Mouse (Mus musculus) limb, embryonic 14.5 days (tissue): ENCODE data around the gene Vdac1. TPM values are rescaled to one million over a fixed set of nuclear protein-coding genes. Genes with fewer than 3 reads are reported as not detected.
"Not testable (repeated sequence)": the region's sequence is repeated elsewhere in the genome, so short reads cannot be mapped to it uniquely, and the experiment has no call there.

Experiments
- ATAC-seq: fragments of 200-750 bp; cut with Nextera tagmentation; 2 replicates; pipeline ENCODE4 v1.8.0; 2017; ENCODE audit warnings: low read depth, moderate number of reproducible peaks, moderate TSS enrichment; ENCODE audit not compliant: low FRiP score
- DNase-seq: peaks from one replicate; pipeline ENCODE4 v3.0.0-alpha.2; 2015; ENCODE audit warnings: low spot score
- H3K27ac ChIP-seq: fragments of 300-500 bp; sonication (generic); replicated peaks from 2 replicates; pipeline ENCODE4 v1.5.1; 2014; ENCODE audit warnings: low read depth, mild to moderate bottlenecking, low read length, moderate library complexity, mixed read lengths
- H3K27me3 ChIP-seq: fragments of 300-500 bp; sonication (generic); 2 replicates; pipeline ENCODE4 v1.6.1; 2014; ENCODE audit warnings: low read length, mixed read lengths; ENCODE audit not compliant: control insufficient read depth, insufficient read depth
- H3K36me3 ChIP-seq: fragments of 300-500 bp; sonication (generic); 2 replicates; pipeline ENCODE4 v1.6.1; 2014; ENCODE audit warnings: mild to moderate bottlenecking, low read length, moderate library complexity, mixed read lengths; ENCODE audit not compliant: control insufficient read depth, insufficient read depth
- H3K4me1 ChIP-seq: fragments of 300-500 bp; sonication (generic); 2 replicates; pipeline ENCODE4 v1.6.1; 2014; ENCODE audit warnings: antibody characterized with exemption, low read length, mixed read lengths; ENCODE audit not compliant: control insufficient read depth, insufficient read depth
- H3K4me2 ChIP-seq: fragments of 300-500 bp; sonication (generic); replicated peaks from 2 replicates; pipeline ENCODE4 v1.6.1; 2014; ENCODE audit warnings: low read depth, mild to moderate bottlenecking, low read length, moderate library complexity; ENCODE audit not compliant: severe bottlenecking
- H3K4me3 ChIP-seq: fragments of 300-500 bp; sonication (generic); replicated peaks from 2 replicates; pipeline ENCODE4 v1.5.1; 2014; ENCODE audit warnings: low read length
- H3K9ac ChIP-seq: fragments of 300-500 bp; sonication (generic); 2 replicates; pipeline ENCODE4 v1.6.1; 2014; ENCODE audit warnings: mild to moderate bottlenecking, low read depth, low read length, moderate library complexity; ENCODE audit not compliant: severe bottlenecking
- H3K9me3 ChIP-seq: fragments of 300-500 bp; sonication (generic); 2 replicates; pipeline ENCODE4 v1.6.1; 2016; ENCODE audit warnings: low read length; ENCODE audit not compliant: control insufficient read depth
- POLR2A ChIP-seq: fragments of 200-500 bp; IDR thresholded peaks from 2 replicates; pipeline ENCODE4 v1.8.0; 2012; ENCODE audit warnings: inconsistent platforms, mild to moderate bottlenecking, moderate library complexity, borderline replicate concordance; ENCODE audit not compliant: insufficient read depth, insufficient read length; ENCODE audit errors: extremely low read depth
- WGBS: fragments of 180-500 bp; shearing (Covaris S2); extraction: QIAGEN DNeasy Blood & Tissue Kit; methylation state at CpG from one replicate; pipeline ENCODE4 v1.1.7; 2014; 5-methylcytosine and 5-hydroxymethylcytosine counted together
- polyA plus RNA-seq, 2 experiments: library from polyadenylated mRNA; depleted of rRNA in 1 of 2; stranded (reverse) in 1 of 2; unstranded in 1 of 2; fragments of >200 nt; fragmentation: Nextera tagmentation in 1 of 2; extraction: Ambion mirVana in 1 of 2; gene quantifications; 2 replicates each; pipeline versions ENCODE4 v1.2.1 to v1.2.3; 2012 to 2014

Vdac1 gene
- polyA plus RNA-seq, 2 experiments, result 158 to 218 TPM

DNA sequence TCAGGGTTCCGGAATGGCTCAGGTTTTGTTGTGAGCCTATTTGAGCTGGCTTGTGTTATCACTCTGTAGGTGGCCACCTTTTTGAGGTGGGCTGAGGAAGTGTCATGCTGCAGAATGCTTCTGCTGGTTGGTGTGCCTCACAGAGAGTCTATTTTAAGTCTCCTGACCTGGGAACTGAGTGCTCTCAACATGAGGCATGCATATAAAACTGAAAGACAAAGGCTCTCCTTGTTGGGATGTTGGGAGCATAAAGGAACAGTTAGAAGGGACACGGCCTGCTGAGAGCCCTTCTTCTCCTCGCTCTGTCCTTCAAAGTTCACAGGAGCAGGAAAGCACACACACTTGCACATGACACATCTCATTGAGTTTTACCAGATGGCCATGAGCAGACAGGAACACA, 26.2 kb downstream of the Vdac1 start:
- Histone ChIP-seq H3K9ac (no peak overlapping the region), H3K9me3 (no peaks in the 10 kb centered on the region), H3K4me2 (no peak overlapping the region), H3K4me1 (no peaks in the 10 kb centered on the region), H3K36me3 (peaks cover 81% of the 10 kb centered on the region), H3K27me3 (no peaks in the 10 kb centered on the region), H3K4me3 (no peak overlapping the region), H3K27ac (no peak overlapping the region)
- ATAC-seq (no peak), DNase-seq (no peak)
- no peak for TF ChIP-seq POLR2A
- 95% methylated on average over 3 of the region's 3 CpGs for WGBS

DNA sequence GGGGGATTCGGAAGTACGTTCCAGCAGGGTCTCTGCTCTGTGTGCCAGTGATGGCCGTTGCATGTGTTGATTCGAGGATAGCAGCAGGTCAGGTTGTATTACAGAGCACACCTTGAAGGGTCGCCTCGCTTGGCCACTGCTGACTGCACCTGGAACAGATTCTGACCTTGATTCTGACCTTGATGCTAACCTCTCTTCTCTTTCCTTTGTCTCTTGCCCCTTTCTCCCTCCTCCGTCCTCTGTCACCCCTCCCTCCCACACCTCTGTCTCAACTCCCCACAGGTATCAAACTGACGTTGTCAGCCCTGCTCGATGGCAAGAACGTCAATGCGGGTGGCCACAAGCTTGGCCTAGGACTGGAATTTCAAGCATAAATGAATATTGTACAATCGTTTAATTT, 27.5 kb downstream of the Vdac1 start:
- H3K27me3 ChIP-seq, result no peaks in the 10 kb centered on the region
- no peak overlapping the region for H3K4me3 ChIP-seq
- no peak for TF ChIP-seq POLR2A
- H3K36me3 ChIP-seq, result peaks cover 69% of the 10 kb centered on the region
- DNase-seq (no peak), ATAC-seq (no peak)
- H3K27ac ChIP-seq, result no peak overlapping the region
- no peaks in the 10 kb centered on the region for H3K4me1 ChIP-seq
- no peaks in the 10 kb centered on the region for H3K9me3 ChIP-seq
- H3K4me2 ChIP-seq, result no peak overlapping the region
- WGBS, result 88% methylated on average over 12 of the region's 12 CpGs
- no peak overlapping the region for H3K9ac ChIP-seq

DNA sequence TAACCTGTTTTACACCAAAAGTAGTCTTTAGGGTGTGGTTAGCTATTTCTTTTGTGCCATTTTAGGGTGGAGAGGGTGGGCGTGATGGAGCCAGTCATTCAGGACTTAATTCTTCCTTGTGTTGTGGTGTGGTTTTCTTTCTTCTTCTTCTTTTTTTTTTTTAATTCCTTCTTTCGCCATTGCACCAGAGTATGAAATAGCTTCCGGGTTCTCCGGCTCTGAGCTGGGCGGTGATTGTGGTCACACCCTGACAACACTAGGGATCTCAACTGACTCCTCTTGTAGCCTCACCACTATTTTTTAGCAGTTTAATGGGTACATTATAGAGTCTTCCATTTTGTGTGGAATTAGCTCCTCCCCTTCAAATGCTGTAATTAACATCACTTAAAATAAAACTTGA, 28.3 kb downstream of the Vdac1 start:
- not testable (repeated sequence) for H3K4me2 ChIP-seq, ATAC-seq, DNase-seq, H3K4me1 ChIP-seq, H3K27me3 ChIP-seq, H3K27ac ChIP-seq, H3K9ac ChIP-seq, H3K9me3 ChIP-seq, H3K4me3 ChIP-seq
- WGBS, result 93% methylated on average over 5 of the region's 5 CpGs
- peaks cover 61% of the 10 kb centered on the region for H3K36me3 ChIP-seq

DNA sequence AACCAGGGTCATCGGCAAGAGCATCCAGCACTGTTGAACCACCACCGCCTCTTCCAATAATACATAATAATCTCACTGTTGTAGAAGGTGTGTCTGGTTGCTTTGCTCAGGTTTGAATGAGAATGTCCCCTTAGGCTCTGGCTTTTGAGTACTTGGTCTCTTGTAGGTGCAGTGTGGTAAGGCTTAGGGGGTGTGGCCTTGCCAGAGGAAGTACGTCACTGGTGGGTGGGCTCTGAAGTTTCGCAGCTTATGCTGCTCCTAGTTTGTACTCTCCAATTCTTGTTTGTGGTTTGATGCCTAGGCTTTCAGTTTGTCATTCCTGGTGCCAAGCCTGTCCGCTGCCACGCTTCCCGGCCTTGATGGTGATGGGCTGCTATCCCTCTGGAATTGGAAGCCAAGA, 29.3 kb downstream of the Vdac1 start:
- Histone ChIP-seq H3K27ac (no peak overlapping the region), H3K27me3 (no peaks in the 10 kb centered on the region), H3K9ac (no peak overlapping the region), H3K36me3 (peaks cover 51% of the 10 kb centered on the region), H3K4me2 (no peak overlapping the region), H3K4me3 (no peak overlapping the region), H3K9me3 (no peaks in the 10 kb centered on the region), H3K4me1 (no peaks in the 10 kb centered on the region)
- TF ChIP-seq POLR2A, result no peak
- 90% methylated on average over 7 of the region's 7 CpGs for WGBS
- DNase-seq, result no peak
- ATAC-seq, result no peak

DNA sequence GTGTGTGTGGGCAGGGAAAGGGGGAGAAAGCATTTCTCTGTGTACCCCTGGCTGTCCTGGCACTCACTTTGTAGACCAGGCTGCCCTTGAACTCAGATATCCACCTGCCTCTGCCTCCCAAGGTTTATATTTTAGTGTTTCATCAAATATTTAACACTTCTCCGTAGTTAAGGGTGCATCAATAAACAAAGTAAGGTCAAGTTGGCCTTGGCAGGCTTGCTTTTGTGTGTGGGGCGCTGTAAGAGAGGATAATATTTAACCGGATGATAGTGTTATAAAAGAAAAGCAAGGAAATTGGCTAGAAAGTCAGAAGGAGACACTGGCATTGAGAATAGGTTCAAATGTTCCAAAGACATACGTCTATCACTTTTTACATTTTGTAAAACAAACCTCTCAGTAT, 33.8 kb downstream of the Vdac1 start:
- Histone ChIP-seq H3K4me3 (no peak overlapping the region), H3K4me1 (peaks cover 4% of the 10 kb centered on the region; the same call in 1 of the 2 replicates), H3K9ac (no peak overlapping the region), H3K9me3 (no peaks in the 10 kb centered on the region), H3K4me2 (no peak overlapping the region), H3K36me3 (peaks cover 11% of the 10 kb centered on the region), H3K27ac (no peak overlapping the region), H3K27me3 (no peaks in the 10 kb centered on the region)
- TF ChIP-seq POLR2A, result no peak
- WGBS, result 79% methylated on average over 4 of the region's 4 CpGs
- no peak for DNase-seq
- ATAC-seq, result no peak

DNA sequence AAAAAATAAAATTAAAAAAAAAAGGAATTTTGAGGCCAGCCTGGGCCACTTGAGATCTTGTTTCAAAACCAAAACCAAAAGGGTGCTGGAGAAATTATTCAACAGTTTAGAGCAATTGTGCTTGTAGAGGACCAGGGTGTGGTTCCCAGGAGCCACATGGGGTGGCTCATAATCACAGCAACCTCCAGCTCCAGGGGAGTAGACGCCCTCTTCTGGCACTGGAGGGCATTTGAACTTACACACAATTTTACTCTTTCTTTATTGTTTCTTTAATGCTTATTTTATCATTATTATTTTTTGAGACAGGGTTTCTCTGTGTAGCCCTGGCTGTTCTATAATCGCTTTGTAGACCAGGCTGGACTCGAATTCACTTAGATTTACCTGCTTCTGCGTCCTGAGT, 34.7 kb downstream of the Vdac1 start:
- Histone ChIP-seq H3K27me3 (no peaks in the 10 kb centered on the region), H3K4me3 (no peak overlapping the region), H3K9me3 (no peaks in the 10 kb centered on the region), H3K27ac (no peak overlapping the region), H3K4me1 (peaks cover 4% of the 10 kb centered on the region; the same call in 1 of the 2 replicates), H3K4me2 (no peak overlapping the region), H3K36me3 (peaks cover 3% of the 10 kb centered on the region), H3K9ac (no peak overlapping the region)
- DNase-seq, result no peak
- no peak for ATAC-seq
- no peak for TF ChIP-seq POLR2A
- 42% methylated on average over 4 of the region's 4 CpGs for WGBS
